ENCODE assay signal across 9 mouse cellular contexts in the genomic region with DNA sequence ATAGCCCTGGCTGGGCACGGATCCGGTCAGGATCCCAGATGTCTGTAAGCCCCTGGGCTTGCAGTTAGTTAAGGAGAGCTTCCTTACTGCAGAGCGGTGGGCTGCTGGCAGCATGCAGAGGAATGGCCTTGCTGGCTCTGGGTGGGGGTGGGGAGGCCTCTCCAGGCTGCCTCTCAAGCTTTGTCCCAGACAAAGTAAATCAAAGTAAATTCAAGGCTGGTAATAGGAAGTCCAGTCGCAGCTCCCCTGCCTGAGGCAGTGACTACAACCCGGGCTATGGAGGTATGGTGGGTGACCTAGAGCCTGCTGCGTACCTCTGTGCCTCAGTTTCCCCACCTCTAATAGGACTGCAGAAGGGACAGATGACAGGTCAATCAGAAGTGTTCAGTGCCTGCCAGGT. TPM values are rescaled to one million over a fixed set of nuclear protein-coding genes. Genes with fewer than 3 reads are reported as not detected.
DNase-seq lines count a peak whose midpoint lies in the region; ATAC-seq and TF ChIP-seq lines count a peak whose summit lies in the region.
"Had no signal": no experiment of that assay in that cellular context is flagged by ENCODE, and none has a peak within 500 bp of the region (broad histone marks: within the 10 kb centered on the region; RNA-seq: fewer than 3 reads in every experiment).

No protein-coding gene starts in this region.

- peak overlapping the region; percentile 66 for H3K9ac ChIP-seq in heart, embryonic 12.5 days
- H3K9ac ChIP-seq in midbrain, embryonic 11.5 days (ENCODE audit: low read length): no peak overlapping the region
- no peak overlapping the region for H3K9ac ChIP-seq in midbrain, embryonic 15.5 days
- peak overlapping the region; percentile 88 for H3K9ac ChIP-seq in limb, embryonic 12.5 days (replicated peaks)
- H3K9ac ChIP-seq in stomach, postnatal 0 days (ENCODE audit: low read length): peak overlapping the region; percentile 9; the same call in 1 of the 2 replicates

- ATAC-seq in heart, embryonic 12.5 days (ENCODE audit: insufficient number of reproducible peaks, low FRiP score): no peak
- ATAC-seq in midbrain, embryonic 11.5 days (ENCODE audit: low FRiP score): no peak
- no peak for ATAC-seq in midbrain, embryonic 15.5 days (replicated peaks)
- no peak for ATAC-seq in limb, embryonic 12.5 days (ENCODE audit: insufficient number of reproducible peaks, insufficient read depth, low FRiP score, low TSS enrichment, low read depth)
- no peak for ATAC-seq in stomach, postnatal 0 days (ENCODE audit: low FRiP score, low TSS enrichment)
- no peak for ATAC-seq in megakaryocyte progenitor cell, adult 5-6 weeks (replicated peaks; ENCODE audit: poor library complexity)

- peak overlapping the region; percentile 61 for H3K4me3 ChIP-seq in heart, embryonic 12.5 days
- peak overlapping the region; percentile 6; the same call in 1 of the 2 replicates for H3K4me3 ChIP-seq in midbrain, embryonic 11.5 days (ENCODE audit: low read depth, low read length)
- H3K4me3 ChIP-seq in midbrain, embryonic 15.5 days: no peak overlapping the region
- H3K4me3 ChIP-seq in limb, embryonic 12.5 days (replicated peaks): peak overlapping the region; percentile 80
- peak overlapping the region; percentile 51 for H3K4me3 ChIP-seq in stomach, postnatal 0 days (ENCODE audit: low read depth, low read length)

- DNase-seq in heart, postnatal 36 days: no peak
- no peak for DNase-seq in midbrain, embryonic 11.5 days (ENCODE audit: low spot score, missing footprints)
- no peak for DNase-seq in stomach, postnatal 0 days (ENCODE audit: low spot score)
- DNase-seq in frontal cortex, postnatal 25 days (ENCODE audit: low spot score in 2 of 2): no peak
- DNase-seq: thymus, postnatal 4 days had no signal

- peak overlapping the region; percentile 89 for H3K4me2 ChIP-seq in heart, embryonic 12.5 days
- H3K4me2 ChIP-seq in midbrain, embryonic 11.5 days: peak overlapping the region; percentile 18
- H3K4me2 ChIP-seq in midbrain, embryonic 15.5 days: no peak overlapping the region
- peak overlapping the region; percentile 91 for H3K4me2 ChIP-seq in limb, embryonic 12.5 days
- H3K4me2 ChIP-seq in stomach, postnatal 0 days (replicated peaks; ENCODE audit: low read depth): peak overlapping the region; percentile 73

- WGBS in heart, embryonic 12.5 days: 24% methylated on average over 6 of the region's 6 CpGs
- WGBS in midbrain, embryonic 11.5 days: 20% methylated on average over 6 of the region's 6 CpGs
- 15% methylated on average over 6 of the region's 6 CpGs for WGBS in midbrain, embryonic 15.5 days
- 3% methylated on average over 6 of the region's 6 CpGs for WGBS in limb, embryonic 12.5 days
- WGBS in stomach, postnatal 0 days: 33% methylated on average over 6 of the region's 6 CpGs

- peaks cover 23% of the 10 kb centered on the region for H3K27me3 ChIP-seq in heart, embryonic 12.5 days (replicated peaks)
- peaks cover 46% of the 10 kb centered on the region for H3K27me3 ChIP-seq in midbrain, embryonic 11.5 days (ENCODE audit: control insufficient read depth, insufficient read depth, low read length)
- peaks cover 40% of the 10 kb centered on the region for H3K27me3 ChIP-seq in midbrain, embryonic 15.5 days (replicated peaks)
- peaks cover 17% of the 10 kb centered on the region for H3K27me3 ChIP-seq in limb, embryonic 12.5 days
- H3K27me3 ChIP-seq in stomach, postnatal 0 days (ENCODE audit: control insufficient read depth, insufficient read depth, low read length): no peaks in the 10 kb centered on the region

- H3K4me1 ChIP-seq in heart, embryonic 12.5 days (replicated peaks): peaks cover 73% of the 10 kb centered on the region
- peaks cover 24% of the 10 kb centered on the region for H3K4me1 ChIP-seq in midbrain, embryonic 11.5 days (ENCODE audit: control insufficient read depth, insufficient read depth, low read length)
- H3K4me1 ChIP-seq in midbrain, embryonic 15.5 days: peaks cover 25% of the 10 kb centered on the region
- peaks cover 74% of the 10 kb centered on the region for H3K4me1 ChIP-seq in limb, embryonic 12.5 days (replicated peaks)
- peaks cover 5% of the 10 kb centered on the region for H3K4me1 ChIP-seq in stomach, postnatal 0 days (replicated peaks; ENCODE audit: control insufficient read depth, insufficient read depth)

- no peak for TF ChIP-seq EP300 in stomach, postnatal 0 days (optimal IDR thresholded peaks at IDR 0.05)

- no peaks in the 10 kb centered on the region for H3K9me3 ChIP-seq in heart, embryonic 12.5 days (replicated peaks)
- no peaks in the 10 kb centered on the region for H3K9me3 ChIP-seq in midbrain, embryonic 11.5 days (ENCODE audit: control insufficient read depth, low read length)
- no peaks in the 10 kb centered on the region for H3K9me3 ChIP-seq in midbrain, embryonic 15.5 days
- no peaks in the 10 kb centered on the region for H3K9me3 ChIP-seq in limb, embryonic 12.5 days
- no peaks in the 10 kb centered on the region for H3K9me3 ChIP-seq in stomach, postnatal 0 days (ENCODE audit: control insufficient read depth, low read length)

- H3K36me3 ChIP-seq in heart, embryonic 12.5 days: peaks cover 12% of the 10 kb centered on the region
- no peaks in the 10 kb centered on the region for H3K36me3 ChIP-seq in midbrain, embryonic 11.5 days (ENCODE audit: control insufficient read depth, insufficient read depth, low read length)
- no peaks in the 10 kb centered on the region for H3K36me3 ChIP-seq in midbrain, embryonic 15.5 days (replicated peaks)
- peaks cover 33% of the 10 kb centered on the region for H3K36me3 ChIP-seq in limb, embryonic 12.5 days
- no peaks in the 10 kb centered on the region for H3K36me3 ChIP-seq in stomach, postnatal 0 days (ENCODE audit: control insufficient read depth, insufficient read depth, low read length)

- peak overlapping the region; percentile 71; the same call in 1 of the 2 replicates for H3K27ac ChIP-seq in heart, embryonic 12.5 days (ENCODE audit: poor library complexity, severe bottlenecking)
- no peak overlapping the region for H3K27ac ChIP-seq in midbrain, embryonic 11.5 days (ENCODE audit: low read depth, low read length)
- no peak overlapping the region for H3K27ac ChIP-seq in midbrain, embryonic 15.5 days
- H3K27ac ChIP-seq in limb, embryonic 12.5 days: peak overlapping the region; percentile 96
- H3K27ac ChIP-seq in stomach, postnatal 0 days (replicated peaks): no peak overlapping the region

- intact Hi-C loops in heart, postnatal 36 days (cut with DNase I): no loop called here

- TF ChIP-seq CTCF in stomach, postnatal 0 days (IDR thresholded peaks at IDR 0.05; ENCODE audit: low read depth): no peak

RNA-seq across cellular contexts. Expression of a gene that starts 3.3 kb away (rescaled TPM):
- 18.8 and 21.4 TPM in 2 replicates for polyA plus RNA-seq in heart, embryonic 12.5 days (2016; fragmentation: Nextera tagmentation; extraction: Ambion mirVana)
- total RNA-seq in heart, postnatal 36 days (2021): 1 to 10 TPM; 1.5 to 2.0 TPM
- polyA plus RNA-seq in midbrain, embryonic 11.5 days (2014; fragmentation: Nextera tagmentation; extraction: Ambion mirVana): 18.4 and 20.8 TPM in 2 replicates
- 5.1 and 6.4 TPM in 2 replicates for polyA plus RNA-seq in midbrain, embryonic 15.5 days (2015; fragmentation: Nextera tagmentation; extraction: Ambion mirVana)
- polyA plus RNA-seq in limb, embryonic 12.5 days (2016; fragmentation: Nextera tagmentation; extraction: Ambion mirVana): 69.0 and 82.0 TPM in 2 replicates
- polyA plus RNA-seq in stomach, postnatal 0 days (2015; fragmentation: Nextera tagmentation; extraction: Ambion mirVana): 6.9 and 8.3 TPM in 2 replicates
- not detected in 2 replicates for total RNA-seq in megakaryocyte progenitor cell, adult 5-6 weeks (2015)
- 0.33 and 0.44 TPM in 2 replicates for total RNA-seq in megakaryocyte progenitor cell, adult 5-6 weeks (2017)

RNA-seq across cellular contexts. Expression of a gene that starts 48.6 kb away (rescaled TPM):
- 14.6 and 15.4 TPM in 2 replicates for polyA plus RNA-seq in heart, embryonic 12.5 days (2016; fragmentation: Nextera tagmentation; extraction: Ambion mirVana)
- 10 to 100 TPM; 13.6 to 14.6 TPM for total RNA-seq in heart, postnatal 36 days (2021)
- 15.6 and 15.8 TPM in 2 replicates for polyA plus RNA-seq in midbrain, embryonic 11.5 days (2014; fragmentation: Nextera tagmentation; extraction: Ambion mirVana)
- polyA plus RNA-seq in midbrain, embryonic 15.5 days (2015; fragmentation: Nextera tagmentation; extraction: Ambion mirVana): 34.3 and 34.7 TPM in 2 replicates
- polyA plus RNA-seq in limb, embryonic 12.5 days (2016; fragmentation: Nextera tagmentation; extraction: Ambion mirVana): 14.9 and 15.1 TPM in 2 replicates
- polyA plus RNA-seq in stomach, postnatal 0 days (2015; fragmentation: Nextera tagmentation; extraction: Ambion mirVana): 9.4 and 11.3 TPM in 2 replicates
- total RNA-seq in megakaryocyte progenitor cell, adult 5-6 weeks (2015): 10.5 and 11.8 TPM in 2 replicates
- 7.4 and 7.7 TPM in 2 replicates for total RNA-seq in megakaryocyte progenitor cell, adult 5-6 weeks (2017)

RNA-seq across cellular contexts. Expression of a gene that starts 48.9 kb away (rescaled TPM):
- polyA plus RNA-seq in heart, embryonic 12.5 days (2016; fragmentation: Nextera tagmentation; extraction: Ambion mirVana): 61.4 and 62.9 TPM in 2 replicates
- total RNA-seq in heart, postnatal 36 days (2021): 10 to 100 TPM; 68.2 to 70.1 TPM
- polyA plus RNA-seq in midbrain, embryonic 11.5 days (2014; fragmentation: Nextera tagmentation; extraction: Ambion mirVana): 140 and 150 TPM in 2 replicates
- 131 and 140 TPM in 2 replicates for polyA plus RNA-seq in midbrain, embryonic 15.5 days (2015; fragmentation: Nextera tagmentation; extraction: Ambion mirVana)
- 99.2 and 101 TPM in 2 replicates for polyA plus RNA-seq in limb, embryonic 12.5 days (2016; fragmentation: Nextera tagmentation; extraction: Ambion mirVana)
- 44.6 and 47.6 TPM in 2 replicates for polyA plus RNA-seq in stomach, postnatal 0 days (2015; fragmentation: Nextera tagmentation; extraction: Ambion mirVana)
- total RNA-seq in megakaryocyte progenitor cell, adult 5-6 weeks (2015): 31.5 and 39.0 TPM in 2 replicates
- 18.7 and 18.9 TPM in 2 replicates for total RNA-seq in megakaryocyte progenitor cell, adult 5-6 weeks (2017)

Comparison
In these comparisons a context has a peak if more than half of its experiments do, and no peak if none do; other contexts are left out.
1. H3K27ac ChIP-seq: peak in heart, embryonic 12.5 days (single experiment) and limb, embryonic 12.5 days (single experiment); none in midbrain, embryonic 11.5 days (single experiment), midbrain, embryonic 15.5 days (single experiment) and stomach, postnatal 0 days (single experiment).
2. H3K9ac ChIP-seq: peak in heart, embryonic 12.5 days (single experiment), limb, embryonic 12.5 days (single experiment) and stomach, postnatal 0 days (single experiment); none in midbrain, embryonic 11.5 days (single experiment) and midbrain, embryonic 15.5 days (single experiment).